Mouse (Mus musculus) spleen, adult 18-20 months (tissue): Measurements from ENCODE around the gene Unc119.
A peak's percentile ranks its signal among the peaks of the same experiment; 100 is the strongest.

ENCODE experiments used
- DNase-seq, 2 experiments: peaks; one replicate each; pipeline ENCODE4 v3.0.0; 2022; ENCODE audit warnings: mixed read lengths in 2 of 2

The Unc119 gene

GRCm38 (mm10) chr11:78343381-78344327 lies at the start of gene Unc119:
Unc119 (plus strand) TSS chr11:78343482.
- peak; percentile 76 to 90 for DNase-seq

- DNase-seq = no peak
Measured at GRCm38 (mm10) chr11:78294585-78294984, 48.7 kb upstream of the Unc119 start.

GRCm38 (mm10) chr11:78300917-78301316 lies 42.4 kb upstream of the Unc119 start:
- DNase-seq = no peak

DNA sequence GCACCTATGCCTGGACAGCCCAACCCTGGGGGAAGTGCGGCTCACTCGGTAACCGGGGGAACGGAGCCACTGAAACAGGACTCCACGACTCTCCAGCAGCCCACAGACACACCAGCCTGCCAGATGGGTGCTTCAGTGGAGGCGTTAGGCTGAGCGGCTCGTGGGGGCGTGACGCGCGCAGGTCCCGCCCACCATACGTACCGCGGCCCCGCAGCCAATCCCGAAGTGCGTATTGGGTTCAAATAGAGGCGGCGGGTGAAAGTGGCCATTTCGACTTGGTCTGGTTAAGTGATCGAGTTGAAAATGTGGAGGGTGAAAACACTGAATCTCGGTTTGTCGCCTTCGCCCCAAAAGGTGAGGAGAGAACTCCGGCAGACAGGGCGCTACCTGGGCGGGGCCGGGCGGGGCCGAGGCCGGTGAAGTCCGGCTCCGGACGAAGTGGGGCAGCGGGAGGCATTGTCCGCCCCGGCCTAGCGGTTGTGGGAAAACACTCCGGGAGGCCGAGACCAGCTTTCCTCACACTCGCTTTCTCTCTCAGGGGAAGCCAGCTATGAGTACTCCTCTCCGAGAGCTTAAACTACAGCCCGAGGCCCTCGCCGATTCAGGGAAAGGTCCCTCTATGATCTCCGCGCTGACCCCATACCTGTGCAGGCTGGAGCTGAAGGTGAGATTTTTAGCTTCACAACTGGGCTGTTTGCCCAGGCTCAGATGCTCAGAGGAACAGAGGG lies 41.8 kb upstream of the Unc119 start, which contains the start of gene Spag5:
TSS of gene Spag5 (plus strand) at position 173 of the 728 bp plus-strand sequence.
- DNase-seq = peak; percentile 77 to 89

- no peak for DNase-seq
Measured at GRCm38 (mm10) chr11:78305272-78305671, 38.0 kb upstream of the Unc119 start.

GRCm38 (mm10) chr11:78310861-78311511 lies 32.3 kb upstream of the Unc119 start:
- no peak for DNase-seq

DNA sequence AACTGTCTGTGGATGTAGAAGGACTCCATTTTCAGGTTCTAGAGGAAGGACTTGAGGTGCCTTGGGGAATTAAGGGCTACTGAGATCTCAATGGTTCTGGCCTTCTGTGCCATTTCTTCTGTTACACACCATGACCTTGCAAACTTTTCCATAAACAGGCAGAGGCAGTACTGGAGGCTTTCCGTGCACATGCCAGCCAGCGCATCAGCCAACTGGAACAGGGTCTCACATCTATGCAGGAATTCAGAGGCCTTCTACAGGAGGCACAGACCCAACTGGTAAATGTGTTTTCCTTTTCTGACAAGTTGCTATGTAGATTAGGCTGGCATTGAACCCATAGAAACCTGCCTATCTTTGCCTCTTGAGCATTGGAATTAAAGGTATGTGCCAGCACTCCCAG lies 29.6 kb upstream of the Unc119 start:
- no peak for DNase-seq

- no peak for DNase-seq
Measured at GRCm38 (mm10) chr11:78318411-78318810, 24.9 kb upstream of the Unc119 start.

DNA sequence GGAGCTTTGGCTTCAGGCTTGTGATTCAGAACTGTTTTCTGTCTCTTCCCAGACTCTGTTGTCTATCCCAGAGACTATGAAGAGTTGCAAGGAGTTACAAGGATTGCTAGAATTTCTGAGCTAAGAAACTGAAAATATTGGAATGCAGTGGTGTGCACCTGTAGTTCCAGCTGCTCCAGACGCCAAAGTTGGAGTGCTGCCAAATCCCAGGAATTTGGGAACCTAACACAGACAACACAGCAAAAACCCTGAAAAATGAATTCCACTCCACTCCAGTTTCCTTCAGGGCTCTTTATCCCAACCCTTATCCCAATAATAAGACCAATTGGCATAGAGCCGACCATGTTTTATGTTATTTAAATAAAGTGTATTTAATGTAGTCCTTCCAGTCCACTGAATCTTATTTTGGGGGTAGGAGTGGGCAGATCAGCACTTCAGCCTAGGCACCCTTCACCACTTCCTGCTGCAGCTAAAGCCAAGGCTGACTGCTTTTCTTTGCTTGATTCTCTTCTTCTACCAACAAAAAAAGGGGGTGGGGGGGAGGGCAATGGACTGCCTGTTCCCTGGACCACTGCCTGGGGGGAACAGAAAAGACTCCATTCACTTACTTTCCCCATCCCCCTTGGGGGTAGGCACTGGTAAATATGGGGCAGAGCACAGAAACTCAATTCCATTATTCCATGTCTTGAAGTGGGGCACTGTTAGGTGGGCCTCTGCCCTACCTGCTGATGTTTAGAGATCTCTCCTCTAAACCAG lies 21.0 kb upstream of the Unc119 start:
- DNase-seq = no peak

DNA sequence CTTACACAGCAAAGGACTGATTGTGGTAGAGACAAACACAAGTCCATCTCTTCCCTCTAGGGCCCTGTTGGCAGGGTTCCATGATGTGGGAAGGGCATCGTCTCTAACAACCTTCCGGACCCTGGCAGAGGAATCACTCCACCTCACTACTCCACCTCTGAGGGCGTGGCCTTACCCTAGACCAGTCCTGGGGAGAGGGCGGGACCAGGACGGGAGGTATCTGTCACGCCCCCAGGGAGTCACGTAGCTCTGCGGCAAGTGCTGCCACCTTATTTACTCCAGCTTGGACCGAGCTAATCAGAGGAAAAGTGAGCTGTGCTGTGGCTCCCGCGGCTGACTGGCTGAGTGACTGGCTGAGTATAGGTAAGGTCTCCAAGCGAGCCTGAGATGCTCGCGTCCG lies 20.4 kb upstream of the Unc119 start, which contains the start of gene Aldoc:
TSS of gene Aldoc (plus strand) at position 109 of the 400 bp plus-strand sequence.
- peak; percentile 78 to 81 for DNase-seq

- no peak for DNase-seq
Measured at GRCm38 (mm10) chr11:78324000-78324785, 19.1 kb upstream of the Unc119 start.

DNA sequence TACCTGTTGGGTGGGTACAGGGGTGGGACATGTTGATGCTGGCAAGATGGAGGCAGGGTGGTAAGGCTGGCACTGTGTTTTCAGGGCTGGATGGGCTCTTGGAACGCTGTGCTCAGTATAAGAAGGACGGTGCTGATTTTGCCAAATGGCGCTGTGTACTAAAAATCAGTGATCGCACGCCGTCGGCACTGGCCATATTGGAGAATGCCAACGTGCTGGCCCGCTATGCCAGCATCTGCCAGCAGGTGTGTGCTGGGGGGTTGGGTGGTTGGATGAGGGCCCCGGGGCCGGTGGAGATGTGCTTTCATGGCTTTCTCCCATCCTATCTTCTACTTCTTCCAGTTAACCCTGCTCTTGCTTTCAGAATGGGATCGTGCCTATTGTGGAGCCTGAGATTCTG lies 18.3 kb upstream of the Unc119 start:
- DNase-seq = no peak

- no peak for DNase-seq
Measured at GRCm38 (mm10) chr11:78327215-78327614, 16.1 kb upstream of the Unc119 start.

GRCm38 (mm10) chr11:78327634-78328511 lies 15.4 kb upstream of the Unc119 start, which contains the start of gene Pigs:
Pigs (plus strand) TSS chr11:78328415.
- DNase-seq = peak; percentile 95 to 97

GRCm38 (mm10) chr11:78328512-78329056 lies 14.7 kb upstream of the Unc119 start:
- no peak for DNase-seq

DNA sequence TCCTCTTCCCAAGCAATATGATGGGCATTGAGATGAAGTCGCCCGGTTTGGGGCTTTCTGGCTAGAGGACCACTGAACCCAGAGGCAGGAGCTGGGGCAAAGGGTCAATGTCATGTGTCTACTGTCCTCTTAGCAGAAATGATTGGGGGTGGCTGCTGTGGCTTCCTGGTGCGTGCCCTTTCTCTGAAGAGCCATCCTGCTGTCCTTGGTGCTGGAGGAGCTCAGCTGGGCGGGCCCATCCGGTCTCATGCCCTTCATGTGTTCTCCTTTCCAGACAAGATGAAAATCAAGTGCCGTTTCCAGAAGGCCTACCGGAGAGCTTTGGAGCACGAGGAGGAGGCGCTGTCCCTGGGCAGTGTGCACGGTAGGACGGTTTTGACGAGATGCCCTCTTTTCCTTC lies 10.6 kb upstream of the Unc119 start:
- DNase-seq = no peak

- no peak for DNase-seq
Measured at GRCm38 (mm10) chr11:78333992-78334391, 9.3 kb upstream of the Unc119 start.

DNA sequence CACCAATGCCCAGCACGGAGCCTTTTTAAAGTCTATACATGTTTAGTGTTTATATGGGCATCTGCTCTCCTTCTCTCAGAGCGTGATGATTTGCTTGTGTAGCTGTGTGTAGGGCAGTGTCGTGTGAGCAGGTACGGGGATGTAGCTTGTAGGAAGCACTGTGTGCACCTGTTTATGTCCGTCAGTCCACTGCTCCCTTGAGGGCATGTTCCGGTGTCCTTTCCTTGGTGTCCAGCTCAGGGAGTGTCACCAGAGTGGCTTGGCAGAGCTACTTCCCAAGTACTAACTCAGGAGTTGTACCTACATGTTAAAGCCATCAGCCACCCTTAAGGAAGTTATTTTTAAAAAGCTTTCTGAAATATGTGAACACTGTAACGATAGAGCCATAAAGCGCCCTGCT lies 6.2 kb upstream of the Unc119 start:
- DNase-seq = no peak

- no peak for DNase-seq
Measured at GRCm38 (mm10) chr11:78341702-78342101, 1.6 kb upstream of the Unc119 start.

- no peak for DNase-seq
Measured at GRCm38 (mm10) chr11:78344328-78344889, 1.1 kb downstream of the Unc119 start.
